Mouse (Mus musculus): ENCODE measurements around the gene Dcp1b. TPM values are rescaled to one million over a fixed set of nuclear protein-coding genes. Genes with fewer than 3 reads are reported as not detected.
"Not testable (repeated sequence)": the region's sequence is repeated elsewhere in the genome, so short reads cannot be mapped to it uniquely, and the experiment has no call there.

Dcp1b gene
- polyA plus RNA-seq, 1 experiment from 2014 or later = 13.5 TPM

- no peak overlapping the region for H3K4me3 ChIP-seq (ENCODE audit: inconsistent target)
- H3K79me2 ChIP-seq (ENCODE audit: inconsistent target) = no peaks in the 10 kb centered on the region
- WGBS (ENCODE audit: missing documents) = 100% methylated on average over 6 of the region's 7 CpGs
- peaks cover 6% of the 10 kb centered on the region; the same call in 1 of the 2 replicates for H3K36me3 ChIP-seq (ENCODE audit: inconsistent target)
- no peak overlapping the region for H3K27ac ChIP-seq
Observed at GRCm38 (mm10) chr6:119204286-119204685, 29.2 kb downstream of the Dcp1b start.

DNA sequence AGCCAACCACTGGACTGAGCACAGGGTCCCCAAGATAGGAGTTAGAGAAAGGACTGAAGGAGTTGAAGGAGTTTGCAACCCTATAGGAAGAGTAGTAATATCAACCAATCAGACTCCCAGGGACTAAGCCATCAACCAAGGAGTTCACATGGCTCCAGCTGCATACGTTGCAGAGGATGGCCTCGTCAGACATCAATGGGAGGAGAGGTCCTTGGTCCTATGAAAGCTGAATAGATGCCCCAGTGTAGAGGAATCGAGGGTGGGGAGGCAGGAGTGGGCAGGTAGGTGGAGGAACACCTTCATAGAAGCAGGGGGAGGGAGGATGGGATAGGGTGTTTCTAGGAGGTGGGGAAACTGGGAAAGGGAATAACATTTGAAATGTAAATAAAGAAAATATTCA, 29.9 kb downstream of the Dcp1b start:
- Histone ChIP-seq H3K4me3 (ENCODE audit: inconsistent target) (no peak overlapping the region), H3K36me3 (ENCODE audit: inconsistent target) (peaks cover 6% of the 10 kb centered on the region; the same call in 1 of the 2 replicates), H3K27ac (no peak overlapping the region), H3K79me2 (ENCODE audit: inconsistent target) (no peaks in the 10 kb centered on the region)
- WGBS (ENCODE audit: missing documents) = 100% methylated on average over 2 of the region's 3 CpGs

- not testable (repeated sequence) for H3K27ac ChIP-seq; H3K4me3 ChIP-seq (ENCODE audit: inconsistent target); H3K36me3 ChIP-seq (ENCODE audit: inconsistent target); H3K79me2 ChIP-seq (ENCODE audit: inconsistent target)
- WGBS (ENCODE audit: missing documents) = 93% methylated on average over 6 of the region's 7 CpGs
Observed at GRCm38 (mm10) chr6:119206006-119206405, 31.0 kb downstream of the Dcp1b start.

- H3K79me2 ChIP-seq (ENCODE audit: inconsistent target) = no peaks in the 10 kb centered on the region
- WGBS (ENCODE audit: missing documents) = 94% methylated on average over 5 of the region's 5 CpGs
- H3K4me3 ChIP-seq (ENCODE audit: inconsistent target) = no peak overlapping the region
- H3K36me3 ChIP-seq (ENCODE audit: inconsistent target) = peaks cover 19% of the 10 kb centered on the region; the same call in 1 of the 2 replicates
- no peak overlapping the region for H3K27ac ChIP-seq
Observed at GRCm38 (mm10) chr6:119213375-119213774, 38.3 kb downstream of the Dcp1b start.

- Histone ChIP-seq H3K27ac (no peak overlapping the region), H3K36me3 (ENCODE audit: inconsistent target) (peaks cover 19% of the 10 kb centered on the region; the same call in 1 of the 2 replicates), H3K79me2 (ENCODE audit: inconsistent target) (no peaks in the 10 kb centered on the region), H3K4me3 (ENCODE audit: inconsistent target) (no peak overlapping the region)
- WGBS (ENCODE audit: missing documents) = 93% methylated on average over 6 of the region's 6 CpGs
Observed at GRCm38 (mm10) chr6:119214190-119214589, 39.1 kb downstream of the Dcp1b start.

GRCm38 (mm10) chr6:119215040-119215613, 40.1 kb downstream of the Dcp1b start:
- H3K79me2 ChIP-seq (ENCODE audit: inconsistent target) = no peaks in the 10 kb centered on the region
- H3K36me3 ChIP-seq (ENCODE audit: inconsistent target) = peaks cover 19% of the 10 kb centered on the region; the same call in 1 of the 2 replicates

GRCm38 (mm10) chr6:119217661-119218060, 42.6 kb downstream of the Dcp1b start:
- H3K36me3 ChIP-seq (ENCODE audit: inconsistent target) = peaks cover 19% of the 10 kb centered on the region; the same call in 1 of the 2 replicates
- no peak overlapping the region for H3K27ac ChIP-seq
- 89% methylated on average over 3 of the region's 4 CpGs for WGBS (ENCODE audit: missing documents)
- no peaks in the 10 kb centered on the region for H3K79me2 ChIP-seq (ENCODE audit: inconsistent target)
- no peak overlapping the region for H3K4me3 ChIP-seq (ENCODE audit: inconsistent target)

More at GRCm38 (mm10) chr6:119215040-119215613, 40.1 kb downstream of the Dcp1b start:
- no peak overlapping the region for H3K27ac ChIP-seq
- no peak overlapping the region for H3K4me3 ChIP-seq (ENCODE audit: inconsistent target)
- 97% methylated on average over 10 of the region's 10 CpGs for WGBS (ENCODE audit: missing documents)

DNA sequence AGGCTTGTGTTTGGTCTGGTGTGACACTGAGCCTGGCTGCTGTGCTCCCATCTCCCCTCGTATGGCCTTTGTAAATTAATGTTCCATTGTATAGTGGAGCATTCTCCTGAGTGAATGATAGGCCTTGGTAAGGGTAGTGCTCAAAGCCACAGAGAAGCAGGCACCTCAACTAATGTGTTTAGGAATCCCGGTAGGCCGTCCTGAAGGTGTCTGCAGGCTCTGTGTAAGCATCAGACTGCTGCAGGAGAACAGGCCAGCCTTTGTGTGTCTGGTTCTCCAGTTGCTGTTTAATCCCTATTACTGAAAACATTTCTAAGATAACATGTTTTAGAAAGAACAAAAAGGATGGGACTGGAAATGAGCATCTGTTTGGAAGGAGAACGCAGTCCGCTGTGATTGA, 43.5 kb downstream of the Dcp1b start:
- 93% methylated on average over 5 of the region's 5 CpGs for WGBS (ENCODE audit: missing documents)
- peaks cover 14% of the 10 kb centered on the region; the same call in 1 of the 2 replicates for H3K36me3 ChIP-seq (ENCODE audit: inconsistent target)
- no peak overlapping the region for H3K27ac ChIP-seq
- no peak overlapping the region for H3K4me3 ChIP-seq (ENCODE audit: inconsistent target)
- no peaks in the 10 kb centered on the region for H3K79me2 ChIP-seq (ENCODE audit: inconsistent target)

DNA sequence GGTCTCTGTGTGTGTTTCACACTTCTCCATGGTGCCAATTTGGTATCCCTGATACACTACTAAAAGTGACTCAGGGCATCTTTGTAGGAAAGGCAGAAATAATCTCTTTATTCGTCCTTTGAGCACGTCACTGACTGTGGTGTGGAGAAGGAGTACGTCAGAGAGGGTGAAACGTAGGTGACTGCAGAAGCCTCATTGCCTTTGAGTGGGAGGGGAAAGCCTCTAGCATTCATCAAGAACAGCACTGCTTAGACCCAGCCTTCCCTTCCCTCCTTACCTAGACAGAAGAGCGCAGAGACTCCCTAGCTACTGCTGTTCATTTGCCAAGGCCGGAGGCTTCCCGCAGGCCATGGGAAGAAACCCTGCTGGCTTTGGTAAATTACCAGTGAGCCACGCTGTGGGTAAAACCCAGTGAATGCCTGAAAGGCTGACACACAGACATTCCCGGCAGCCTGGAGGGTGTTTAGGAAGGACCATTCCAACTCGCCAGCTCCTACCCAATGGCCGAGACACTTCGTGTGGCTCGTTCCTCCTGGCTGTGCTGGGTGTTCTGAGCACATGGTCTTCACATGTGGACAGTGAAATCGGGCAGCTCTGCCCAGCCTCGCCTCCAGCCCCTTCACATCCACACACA, 44.3 kb downstream of the Dcp1b start:
- Histone ChIP-seq H3K27ac (no peak overlapping the region), H3K36me3 (ENCODE audit: inconsistent target) (peaks cover 8% of the 10 kb centered on the region; the same call in 1 of the 2 replicates), H3K79me2 (ENCODE audit: inconsistent target) (no peaks in the 10 kb centered on the region), H3K4me3 (ENCODE audit: inconsistent target) (no peak overlapping the region)
- WGBS (ENCODE audit: missing documents) = 95% methylated on average over 15 of the region's 15 CpGs

DNA sequence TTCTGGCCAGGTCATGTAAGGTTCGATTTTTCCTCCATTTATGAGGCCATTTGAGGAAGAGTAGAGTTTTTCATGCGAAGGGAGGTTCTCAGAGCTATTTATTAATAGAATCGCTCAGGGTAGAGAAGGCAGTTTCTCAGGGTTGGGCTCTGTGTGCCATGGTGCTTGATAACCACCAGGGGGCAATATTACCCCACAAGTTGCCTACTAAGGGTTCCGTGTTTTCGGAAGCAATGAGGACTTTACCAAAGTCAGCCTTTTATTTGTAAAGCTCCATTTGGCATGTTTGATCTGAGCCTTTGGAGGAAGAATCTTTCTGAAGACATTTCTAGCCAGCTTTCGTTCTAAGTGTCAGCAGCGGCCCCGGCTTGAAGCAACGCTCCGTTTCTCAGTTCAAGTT, 45.2 kb downstream of the Dcp1b start:
- Histone ChIP-seq H3K27ac (no peak overlapping the region), H3K79me2 (ENCODE audit: inconsistent target) (no peaks in the 10 kb centered on the region), H3K4me3 (ENCODE audit: inconsistent target) (no peak overlapping the region), H3K36me3 (ENCODE audit: inconsistent target) (no peaks in the 10 kb centered on the region)
- 41% methylated on average over 7 of the region's 10 CpGs for whole genome bisulfite sequencing (ENCODE audit: missing documents)

DNA sequence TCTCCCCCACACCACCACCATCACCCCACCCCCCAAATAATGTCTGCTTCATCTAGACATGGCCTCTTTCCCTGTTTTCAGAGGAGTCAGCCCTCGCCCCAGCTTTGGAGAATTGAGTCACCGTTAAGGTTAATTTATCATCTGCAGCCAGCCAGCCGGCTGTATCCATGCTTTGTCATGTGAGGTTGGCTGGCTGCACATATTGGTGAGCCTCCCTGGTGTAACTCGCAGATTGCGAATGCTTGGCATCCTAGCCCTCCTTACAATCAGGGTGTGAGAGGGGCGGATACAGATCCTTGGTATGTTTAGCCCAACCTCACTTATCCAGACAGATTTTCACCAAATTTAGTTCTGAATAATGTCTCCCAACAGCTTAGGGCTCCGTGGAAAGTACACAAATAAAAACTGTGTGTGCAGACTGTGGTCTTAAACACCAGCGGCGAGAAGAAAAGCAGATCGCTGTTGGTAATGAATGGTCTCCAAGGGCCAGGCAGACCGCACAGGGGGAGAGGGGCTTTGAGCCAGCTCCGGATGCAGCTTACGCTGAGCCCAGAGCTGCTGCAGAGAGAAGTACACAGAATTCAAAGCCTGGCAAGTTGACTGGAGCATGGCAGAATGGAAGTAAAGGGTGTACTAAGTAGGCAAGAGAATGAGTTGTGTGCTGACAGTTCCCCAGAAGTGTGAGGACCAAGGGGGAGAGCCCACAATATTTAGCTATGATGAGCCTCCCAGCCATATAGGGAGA, 49.6 kb downstream of the Dcp1b start:
- Histone ChIP-seq H3K79me2 (ENCODE audit: inconsistent target) (no peaks in the 10 kb centered on the region), H3K36me3 (ENCODE audit: inconsistent target) (no peaks in the 10 kb centered on the region), H3K4me3 (ENCODE audit: inconsistent target) (no peak overlapping the region), H3K27ac (no peak overlapping the region)
- 77% methylated on average over 13 of the region's 13 CpGs for WGBS (ENCODE audit: missing documents)

DNA sequence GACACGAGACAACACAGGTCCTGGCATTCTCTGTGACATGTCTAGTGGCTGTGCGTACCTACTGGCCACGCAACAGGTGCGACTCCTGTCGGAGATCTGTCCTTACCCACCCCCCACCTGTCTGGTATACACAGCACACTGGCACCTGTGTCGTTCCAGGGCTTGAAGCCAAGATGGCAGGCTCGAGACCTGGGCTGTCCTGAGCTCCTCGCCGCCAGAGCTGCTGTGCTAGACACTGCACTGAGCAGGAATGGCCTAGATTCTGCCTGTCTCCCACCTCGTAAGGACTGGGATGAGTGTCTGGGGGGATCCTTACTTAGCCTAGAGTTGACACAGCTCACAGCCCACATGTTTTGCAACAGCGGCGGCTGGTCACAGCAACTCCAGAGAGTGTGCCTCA, 50.2 kb downstream of the Dcp1b start:
- Histone ChIP-seq H3K27ac (no peak overlapping the region), H3K36me3 (ENCODE audit: inconsistent target) (no peaks in the 10 kb centered on the region), H3K4me3 (ENCODE audit: inconsistent target) (no peak overlapping the region), H3K79me2 (ENCODE audit: inconsistent target) (no peaks in the 10 kb centered on the region)
- 97% methylated on average over 12 of the region's 12 CpGs for WGBS (ENCODE audit: missing documents)

GRCm38 (mm10) chr6:119225731-119226130, 50.7 kb downstream of the Dcp1b start:
- Histone ChIP-seq H3K79me2 (ENCODE audit: inconsistent target) (no peaks in the 10 kb centered on the region), H3K27ac (no peak overlapping the region), H3K36me3 (ENCODE audit: inconsistent target) (no peaks in the 10 kb centered on the region), H3K4me3 (ENCODE audit: inconsistent target) (no peak overlapping the region)
- WGBS (ENCODE audit: missing documents) = 93% methylated on average over 6 of the region's 6 CpGs

GRCm38 (mm10) chr6:119227001-119227400, 51.9 kb downstream of the Dcp1b start:
- H3K36me3 ChIP-seq (ENCODE audit: inconsistent target) = no peaks in the 10 kb centered on the region
- H3K79me2 ChIP-seq (ENCODE audit: inconsistent target) = no peaks in the 10 kb centered on the region
- H3K27ac ChIP-seq = no peak overlapping the region
- WGBS (ENCODE audit: missing documents) = 87% methylated on average over 8 of the region's 8 CpGs
- H3K4me3 ChIP-seq (ENCODE audit: inconsistent target) = no peak overlapping the region
